Mouse (Mus musculus) left cerebral cortex, postnatal 25 days (tissue): ENCODE measurements around the gene Celsr3. TPM values are rescaled to one million over a fixed set of nuclear protein-coding genes. Genes with fewer than 3 reads are reported as not detected.

Experiments
- DNase-seq, 2 experiments: peaks; one replicate each; pipeline ENCODE4 v3.0.0; 2022; ENCODE audit warnings: low spot score in 2 of 2, mixed read lengths in 1 of 2
- intact Hi-C: fragments of 180-260 bp; cut with DNase I; formaldehyde crosslinking; loops from one replicate; pipeline ENCODE4 v1.15.1; 2025
- total RNA-seq, 2 experiments: library from RNA; stranded (reverse); gene quantifications; 2 replicates each; pipeline ENCODE4 v1.2.3; 2021

Celsr3 gene
- total RNA-seq, 2 experiments from 2014 or later, result 46.8 to 61.9 TPM

DNA sequence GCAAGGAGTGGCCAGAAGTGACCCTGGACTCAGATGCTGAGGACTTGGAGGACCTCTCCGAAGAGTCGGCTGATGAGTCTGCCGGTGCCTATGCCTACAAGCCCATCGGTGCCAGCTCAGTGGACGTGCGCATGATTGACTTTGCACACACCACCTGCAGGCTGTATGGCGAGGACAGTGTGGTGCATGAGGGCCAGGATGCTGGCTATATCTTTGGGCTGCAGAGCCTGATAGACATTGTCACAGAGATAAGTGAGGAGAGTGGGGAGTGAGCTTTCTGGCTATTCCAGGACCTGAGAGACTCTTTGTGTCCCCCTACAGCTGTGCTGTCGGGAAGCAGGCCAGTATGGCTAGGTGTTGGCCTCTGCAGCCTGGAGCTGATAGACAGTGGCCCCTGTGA lies 20.4 kb upstream of the Celsr3 start:
- DNase-seq, result no peak
- intact Hi-C loops, result no loop called here

DNA sequence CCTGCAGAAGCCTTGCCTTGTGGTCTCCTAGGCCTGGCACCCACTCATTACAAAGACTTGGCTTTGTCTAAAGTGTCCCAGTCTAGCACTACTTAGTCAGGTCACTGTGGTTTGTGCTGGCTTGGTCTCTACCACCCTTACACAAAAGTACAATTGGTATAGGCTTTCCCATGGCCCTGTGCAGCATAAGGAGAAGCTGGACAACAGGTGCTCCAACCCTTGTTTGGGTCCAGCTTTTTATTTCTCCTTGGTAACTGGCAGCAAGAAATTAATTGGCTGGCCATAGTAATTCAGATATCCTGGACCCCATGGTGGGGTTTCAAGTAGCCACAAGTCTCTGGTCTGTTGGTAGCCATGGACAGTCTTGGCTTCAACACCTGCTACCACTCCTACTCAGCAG lies 19.7 kb upstream of the Celsr3 start:
- intact Hi-C loops, result no loop called here
- no peak for DNase-seq

DNA sequence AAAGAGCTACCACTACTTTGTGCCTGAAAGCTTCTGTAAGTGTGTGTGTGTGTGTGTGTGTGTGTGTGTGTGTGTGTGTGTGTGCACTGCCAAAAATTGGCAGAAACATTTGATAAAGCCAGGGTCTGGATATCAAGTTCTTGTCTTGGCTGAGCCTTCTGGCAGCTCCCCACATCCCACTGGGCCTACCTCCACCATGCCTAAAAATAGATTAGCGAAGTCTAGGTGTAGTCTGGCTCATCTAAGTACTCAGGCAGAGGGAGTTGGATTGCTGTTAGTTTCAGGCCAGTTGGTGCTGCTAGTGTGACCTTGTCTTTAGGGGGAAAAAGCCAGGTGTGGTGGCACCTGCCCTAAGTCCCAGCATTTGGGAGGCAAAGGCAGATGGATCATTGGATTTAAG lies 19.3 kb upstream of the Celsr3 start:
- DNase-seq, result no peak
- intact Hi-C loops, result no loop called here

DNA sequence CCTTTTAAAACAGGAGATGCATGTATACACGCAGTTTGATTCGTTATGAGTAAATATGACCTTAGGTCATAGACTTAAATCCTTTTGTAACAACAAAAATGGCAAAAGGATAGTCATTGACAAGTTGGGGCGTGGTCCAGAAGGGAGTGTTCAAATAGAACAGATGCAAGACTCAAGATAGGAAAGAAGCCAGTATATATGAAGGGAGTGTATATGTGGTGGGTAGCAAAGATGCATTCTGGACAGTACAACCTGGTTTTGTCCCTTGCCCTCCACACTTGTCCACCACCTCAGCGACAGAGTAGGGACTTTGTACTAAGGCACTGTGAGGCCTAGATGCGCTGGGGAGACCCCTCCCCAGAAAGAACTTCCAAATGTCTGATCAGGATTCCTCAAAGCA lies 18.4 kb upstream of the Celsr3 start:
- intact Hi-C loops, result no loop called here

DNA sequence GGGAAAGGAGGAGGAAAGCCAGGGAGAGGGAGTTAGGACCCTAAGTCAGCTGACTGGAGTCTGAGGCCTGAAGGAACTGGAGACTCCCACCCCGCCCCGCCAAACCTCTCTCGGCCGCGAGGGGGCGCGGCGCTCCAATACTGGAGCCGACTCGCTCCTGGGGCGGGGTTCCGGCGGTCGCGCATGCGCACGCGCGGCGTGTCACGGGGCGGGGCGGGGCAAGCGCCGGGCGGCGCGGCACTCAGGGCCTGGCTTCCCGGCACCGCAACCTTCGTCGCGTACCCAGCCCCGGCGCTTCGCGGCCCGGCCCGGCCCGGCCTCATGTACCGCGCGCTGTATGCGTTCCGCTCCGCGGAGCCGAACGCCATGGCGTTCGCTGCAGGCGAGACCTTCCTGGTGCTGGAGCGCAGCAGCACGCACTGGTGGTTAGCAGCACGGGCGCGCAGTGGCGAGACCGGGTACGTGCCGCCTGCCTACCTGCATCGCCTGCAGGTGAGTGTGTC lies 17.9 kb upstream of the Celsr3 start, which contains the start of gene Nckipsd:
Gene Nckipsd, plus strand, starts transcription at position 206 of the 503 bp plus-strand sequence.
- peak; percentile 91 to 94 for DNase-seq
- intact Hi-C loops, result no loop called here

More for the DNA sequence above, 18.4 kb upstream of the Celsr3 start:
- no peak for DNase-seq

DNA sequence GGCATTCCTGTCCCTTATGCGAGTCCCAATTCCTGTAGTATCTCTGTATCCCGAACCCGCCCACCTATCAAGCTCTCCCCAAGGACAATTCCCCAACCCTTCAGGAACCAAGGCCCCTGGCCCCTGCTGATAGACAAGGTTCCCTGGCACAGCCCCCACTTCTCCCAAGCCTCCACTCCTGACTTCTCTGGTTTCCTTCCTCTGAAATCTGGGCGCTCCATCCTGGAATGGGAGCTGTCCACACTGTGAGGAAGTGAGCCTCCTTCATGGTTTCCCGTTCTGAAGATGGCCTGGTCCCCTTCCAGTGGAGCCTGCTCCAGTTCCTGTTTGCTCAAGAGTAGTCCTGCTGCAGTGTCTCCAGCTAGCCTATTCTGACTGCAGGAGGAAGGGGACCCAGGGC lies 16.9 kb upstream of the Celsr3 start:
- intact Hi-C loops, result no loop called here
- DNase-seq, result no peak

DNA sequence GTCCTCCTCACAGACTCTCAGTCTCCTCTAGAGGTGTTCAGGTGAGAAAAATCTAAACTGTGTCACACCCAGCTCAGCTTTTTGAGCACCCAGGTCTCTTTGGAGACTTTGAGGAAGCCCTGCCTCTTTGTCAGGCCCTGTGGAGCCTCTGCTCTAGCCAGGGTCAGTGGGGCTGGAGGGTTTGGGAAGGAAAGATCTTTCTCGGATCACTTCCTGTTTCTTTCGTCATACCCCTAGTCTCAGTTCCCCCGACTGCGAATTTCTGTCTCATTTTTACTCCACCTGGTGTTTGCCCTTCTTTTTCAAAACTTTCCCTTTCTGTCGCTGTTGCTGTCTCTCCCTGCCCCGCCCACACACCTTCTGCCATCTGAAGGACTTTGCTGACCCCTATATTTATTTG lies 16.4 kb upstream of the Celsr3 start:
- DNase-seq, result no peak
- intact Hi-C loops, result no loop called here

DNA sequence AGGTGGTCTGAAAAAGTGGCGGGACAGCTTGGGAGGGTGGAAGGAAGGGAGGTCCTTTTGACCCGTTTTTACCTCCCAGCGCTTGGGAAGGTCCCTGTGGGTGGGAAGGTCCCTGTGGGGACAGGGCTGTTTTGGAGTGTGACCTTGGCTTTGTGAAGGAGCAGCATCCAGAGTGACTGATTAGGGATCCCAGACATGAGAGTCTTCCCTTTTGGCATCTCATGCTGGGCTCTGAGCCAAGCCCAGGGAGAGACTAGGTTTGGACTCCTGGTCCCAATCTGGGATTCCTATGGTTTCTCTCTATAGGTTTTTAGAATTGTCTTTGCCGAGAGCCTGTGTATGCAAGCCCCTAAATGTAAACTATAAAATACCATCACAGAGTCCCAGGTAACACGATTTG lies 15.6 kb upstream of the Celsr3 start:
- intact Hi-C loops, result no loop called here

DNA sequence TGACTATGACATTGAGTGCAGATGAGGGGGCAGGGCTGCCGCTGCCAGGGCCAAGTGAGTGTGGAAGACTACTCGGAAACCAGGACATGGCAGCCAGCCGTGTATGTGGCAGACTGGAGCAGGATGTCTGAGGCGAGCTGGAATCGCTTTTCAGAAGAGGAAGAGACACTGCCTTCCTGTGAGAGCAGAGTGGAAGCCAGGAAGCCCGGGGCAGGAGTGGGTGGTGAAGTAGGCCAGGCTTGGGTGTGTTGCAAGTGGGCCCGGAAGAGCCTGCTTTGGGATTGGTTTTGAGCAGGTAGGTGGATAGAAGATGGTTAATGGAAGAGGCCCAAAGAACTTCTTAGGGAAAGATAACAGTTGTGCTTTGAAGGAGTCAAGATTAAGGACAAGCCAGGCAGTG lies 10.6 kb upstream of the Celsr3 start:
- intact Hi-C loops, result loop anchor here (5.0 kb wide), 1 partner anchor 63 kb away; no protein-coding TSS in a partner anchor
- DNase-seq, result peak in 1 of 2 experiments; percentile 59

More for the DNA sequence above, 15.6 kb upstream of the Celsr3 start:
- no peak for DNase-seq

DNA sequence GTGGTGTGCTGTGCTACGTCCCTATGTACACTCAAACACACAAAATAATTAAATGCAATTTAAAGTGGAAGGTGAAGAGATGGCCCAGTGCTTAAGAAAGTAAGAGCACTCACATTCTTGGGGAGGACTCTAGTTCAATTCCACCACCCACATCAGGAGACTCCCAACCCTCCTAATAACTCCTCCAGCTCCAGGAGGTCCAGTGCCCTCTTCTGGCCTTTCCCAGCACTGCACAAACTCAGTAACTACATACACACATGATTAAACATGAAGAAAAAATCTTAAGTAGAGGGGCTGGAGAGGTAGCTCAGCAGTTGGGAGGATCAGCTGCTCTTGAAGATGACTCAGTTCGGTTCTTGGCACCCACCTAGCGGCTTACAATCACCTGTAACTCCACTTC lies 6.6 kb upstream of the Celsr3 start:
- intact Hi-C loops, result loop anchor here (5.0 kb wide), 1 partner anchor 67 kb away; no protein-coding TSS in a partner anchor
- peak in 1 of 2 experiments; percentile 55 for DNase-seq

DNA sequence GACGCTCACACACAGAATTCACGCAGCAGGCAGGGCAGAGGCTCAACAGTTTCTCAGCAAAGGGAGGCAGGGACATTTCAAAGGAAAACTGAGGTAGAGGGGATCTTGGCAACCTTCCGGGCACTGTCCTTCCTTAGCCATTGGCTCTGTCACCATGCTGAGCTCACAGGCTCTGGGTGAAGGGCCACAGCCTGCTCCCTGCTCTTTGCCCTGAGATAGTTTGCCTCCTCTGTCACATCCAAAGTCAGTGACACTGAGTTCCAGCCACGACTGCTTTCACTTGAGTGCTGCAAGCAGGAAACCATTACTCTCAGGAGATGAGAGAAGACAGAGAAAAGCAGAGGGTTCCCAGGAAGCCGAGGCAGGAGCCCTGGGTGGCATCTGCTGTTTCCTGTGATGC lies 6.0 kb upstream of the Celsr3 start:
- intact Hi-C loops, result no loop called here
- no peak for DNase-seq

DNA sequence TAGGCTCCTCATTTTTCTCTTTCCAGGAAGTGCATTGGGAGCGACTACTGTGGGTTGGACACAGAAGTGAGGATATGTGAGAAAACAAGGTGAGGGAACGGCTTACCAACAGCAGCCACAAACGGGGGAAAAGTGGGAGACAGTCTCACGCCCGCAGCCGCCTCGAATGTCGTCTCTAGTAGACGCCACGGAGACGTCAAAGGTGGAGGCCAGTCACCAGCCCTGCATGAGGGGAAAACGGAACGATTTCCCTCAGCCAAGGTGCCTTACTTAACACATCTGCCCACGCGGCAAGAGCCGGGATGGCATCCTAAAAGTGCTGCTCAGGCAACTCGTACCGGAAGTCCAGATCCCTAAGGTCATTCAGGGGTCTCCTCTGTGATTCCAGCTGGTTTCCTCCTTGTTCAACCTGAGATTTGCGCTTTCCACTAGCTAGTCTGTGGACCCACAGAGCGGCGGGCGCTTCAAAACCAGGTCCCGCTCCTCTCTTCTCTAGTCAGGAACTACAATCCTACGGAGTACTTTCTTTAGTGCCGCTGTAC lies 1.9 kb upstream of the Celsr3 start:
- intact Hi-C loops, result no loop called here
- no peak for DNase-seq

DNA sequence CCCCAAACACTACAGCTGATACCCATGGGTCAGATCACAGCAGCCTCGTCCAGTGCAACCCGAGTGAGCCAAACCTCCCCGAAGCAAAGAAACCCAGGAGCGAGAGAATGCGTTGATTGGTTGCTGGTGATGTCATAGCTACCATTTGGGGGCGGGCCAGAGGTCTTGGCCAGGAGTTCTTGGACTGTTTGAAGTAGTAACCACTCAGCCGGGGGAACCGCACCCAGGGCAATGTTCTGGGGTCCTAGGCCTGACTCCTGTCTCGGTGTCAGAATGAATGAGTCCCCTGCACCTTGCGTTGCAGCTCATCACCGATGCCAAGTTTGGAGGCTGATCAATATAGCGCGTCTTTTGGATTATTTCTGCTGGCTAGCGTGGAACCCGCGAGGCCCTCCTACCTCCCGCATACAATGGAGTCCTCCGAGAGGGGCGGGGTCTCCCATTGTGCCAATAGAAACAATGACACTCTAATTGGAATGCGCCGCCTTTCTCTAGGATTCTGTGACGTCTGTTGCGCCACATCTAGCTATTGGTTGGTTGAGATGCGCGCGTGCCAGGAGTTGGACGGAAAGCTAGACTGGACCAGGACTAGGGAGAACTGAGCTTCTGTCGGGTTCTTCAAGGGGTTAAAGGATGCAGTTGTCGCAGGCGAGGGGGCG lies 1.2 kb upstream of the Celsr3 start:
- DNase-seq, result peak; percentile 88 to 97
- intact Hi-C loops, result no loop called here

DNA sequence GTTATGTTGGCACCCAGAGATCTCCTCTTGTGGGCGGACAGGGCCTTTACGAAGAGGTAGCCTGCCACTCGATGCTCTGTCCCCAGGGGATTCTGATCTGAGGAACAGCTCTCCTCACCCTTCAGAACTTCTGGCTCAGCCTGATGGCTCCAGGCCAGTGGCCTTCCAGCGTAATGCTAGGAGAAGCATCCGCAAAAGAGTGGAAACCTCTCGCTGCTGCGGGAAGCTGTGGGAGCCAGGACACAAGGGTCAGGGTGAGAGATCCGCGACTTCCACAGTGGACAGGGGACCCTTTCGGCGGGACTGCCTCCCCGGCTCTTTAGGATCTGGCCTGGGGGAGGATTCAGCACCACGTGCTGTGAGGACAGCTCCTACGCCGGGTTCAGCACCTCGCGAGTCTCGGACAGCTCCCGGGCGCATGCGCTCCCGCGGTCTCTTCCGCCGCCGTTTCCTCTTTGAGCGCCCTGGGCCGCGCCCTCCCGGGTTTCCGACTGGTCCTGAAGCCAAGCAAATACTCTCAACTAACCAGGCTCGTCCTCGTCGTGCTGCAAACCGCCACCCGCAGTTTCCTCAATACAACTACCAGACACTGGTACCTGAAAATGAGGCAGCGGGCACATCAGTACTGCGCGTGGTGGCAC lies 700 bp downstream of the Celsr3 start:
- intact Hi-C loops, result loop anchor here (2.0 kb wide), 1 partner anchor 26 kb away; the partner anchor contains the start of gene Slc26a6
- peak; percentile 70 to 71 for DNase-seq

DNA sequence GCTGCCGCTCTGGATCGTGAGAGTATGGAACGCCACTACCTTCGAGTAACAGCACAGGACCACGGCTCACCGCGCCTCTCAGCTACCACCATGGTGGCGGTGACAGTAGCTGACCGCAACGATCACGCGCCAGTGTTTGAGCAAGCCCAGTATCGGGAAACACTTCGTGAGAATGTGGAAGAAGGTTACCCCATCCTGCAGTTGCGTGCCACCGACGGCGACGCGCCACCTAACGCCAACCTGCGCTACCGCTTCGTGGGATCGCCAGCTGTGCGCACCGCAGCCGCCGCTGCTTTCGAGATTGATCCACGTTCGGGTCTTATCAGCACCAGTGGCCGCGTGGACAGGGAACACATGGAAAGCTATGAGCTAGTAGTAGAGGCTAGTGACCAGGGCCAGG lies 1.3 kb downstream of the Celsr3 start:
- intact Hi-C loops, result loop anchor here (2.0 kb wide), 1 partner anchor 25 kb away; the partner anchor contains the start of gene Slc26a6
- no peak for DNase-seq

DNA sequence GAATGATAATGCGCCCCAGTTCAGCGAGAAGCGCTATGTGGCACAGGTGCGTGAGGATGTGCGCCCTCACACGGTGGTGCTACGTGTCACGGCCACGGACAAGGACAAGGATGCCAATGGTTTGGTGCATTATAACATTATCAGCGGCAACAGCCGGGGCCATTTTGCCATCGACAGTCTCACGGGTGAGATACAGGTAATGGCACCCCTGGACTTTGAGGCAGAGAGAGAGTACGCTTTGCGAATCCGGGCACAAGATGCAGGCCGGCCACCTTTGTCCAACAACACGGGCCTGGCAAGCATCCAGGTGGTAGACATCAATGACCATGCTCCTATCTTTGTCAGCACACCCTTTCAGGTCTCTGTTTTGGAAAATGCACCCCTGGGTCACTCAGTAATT lies 1.8 kb downstream of the Celsr3 start:
- intact Hi-C loops, result loop anchor here (2.0 kb wide), 1 partner anchor 25 kb away; the partner anchor contains the start of gene Slc26a6
- no peak for DNase-seq

DNA sequence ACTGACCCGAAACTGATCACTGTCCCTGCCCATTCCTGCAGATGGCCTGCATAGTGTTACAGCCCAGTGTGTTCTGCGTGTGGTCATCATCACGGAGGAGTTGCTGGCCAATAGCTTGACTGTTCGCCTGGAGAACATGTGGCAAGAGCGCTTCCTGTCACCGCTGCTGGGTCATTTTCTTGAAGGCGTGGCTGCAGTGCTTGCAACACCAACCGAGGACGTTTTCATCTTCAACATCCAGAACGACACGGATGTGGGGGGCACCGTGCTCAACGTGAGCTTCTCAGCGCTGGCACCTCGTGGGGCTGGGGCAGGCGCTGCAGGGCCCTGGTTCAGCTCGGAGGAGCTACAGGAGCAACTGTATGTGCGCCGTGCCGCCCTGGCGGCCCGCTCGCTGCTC lies 5.5 kb downstream of the Celsr3 start:
- no peak for DNase-seq
- intact Hi-C loops, result no loop called here

DNA sequence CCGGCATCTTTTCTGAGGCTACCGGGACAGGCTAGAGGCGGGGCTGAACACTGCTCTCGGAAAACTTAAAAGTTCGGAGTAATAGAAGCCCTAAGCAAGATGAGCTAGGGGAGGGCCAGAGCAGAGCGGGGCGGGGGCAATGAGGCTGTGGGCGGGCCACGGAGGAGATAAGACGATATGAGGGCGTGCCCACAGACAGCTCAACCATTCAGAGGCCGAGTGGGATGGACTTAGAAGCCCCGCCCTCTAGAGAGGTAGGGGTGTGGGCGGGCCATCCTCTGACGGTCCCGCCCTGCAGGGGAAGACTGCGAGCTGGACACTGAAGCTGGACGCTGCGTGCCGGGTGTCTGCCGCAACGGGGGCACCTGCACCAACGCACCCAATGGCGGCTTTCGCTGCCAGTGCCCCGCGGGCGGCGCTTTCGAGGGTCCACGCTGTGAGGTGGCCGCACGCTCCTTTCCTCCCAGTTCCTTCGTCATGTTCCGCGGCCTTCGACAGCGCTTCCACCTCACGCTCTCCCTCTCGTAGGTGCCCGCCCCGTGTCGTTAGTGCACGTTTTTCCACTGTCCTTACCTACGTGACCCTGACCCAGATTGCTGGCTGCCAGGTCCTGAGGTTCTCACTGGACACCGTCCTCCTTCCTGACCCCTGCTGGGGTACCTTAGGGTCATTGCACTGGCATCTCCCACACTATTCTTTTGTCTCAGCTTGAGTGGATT lies 6.4 kb downstream of the Celsr3 start:
- DNase-seq, result peak; percentile 69 to 87
- intact Hi-C loops, result no loop called here

DNA sequence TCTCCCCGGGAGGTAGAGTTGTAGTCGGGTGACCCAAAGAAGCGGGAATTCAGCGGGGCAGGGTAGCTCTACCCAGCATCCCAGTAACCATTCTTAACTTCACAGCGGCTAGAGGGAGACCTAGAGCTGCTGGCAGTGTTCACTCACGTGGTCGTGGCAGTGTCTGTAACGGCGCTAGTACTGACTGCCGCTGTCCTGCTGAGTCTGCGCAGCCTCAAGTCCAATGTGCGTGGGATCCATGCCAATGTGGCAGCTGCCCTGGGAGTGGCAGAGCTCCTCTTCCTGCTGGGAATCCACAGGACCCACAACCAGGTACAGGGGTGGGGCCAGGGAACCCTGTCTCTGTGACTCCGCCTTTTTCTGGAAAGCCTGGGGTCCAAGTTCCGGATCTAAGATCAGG lies 16.9 kb downstream of the Celsr3 start:
- DNase-seq, result peak; percentile 67 to 75
- intact Hi-C loops, result no loop called here

DNA sequence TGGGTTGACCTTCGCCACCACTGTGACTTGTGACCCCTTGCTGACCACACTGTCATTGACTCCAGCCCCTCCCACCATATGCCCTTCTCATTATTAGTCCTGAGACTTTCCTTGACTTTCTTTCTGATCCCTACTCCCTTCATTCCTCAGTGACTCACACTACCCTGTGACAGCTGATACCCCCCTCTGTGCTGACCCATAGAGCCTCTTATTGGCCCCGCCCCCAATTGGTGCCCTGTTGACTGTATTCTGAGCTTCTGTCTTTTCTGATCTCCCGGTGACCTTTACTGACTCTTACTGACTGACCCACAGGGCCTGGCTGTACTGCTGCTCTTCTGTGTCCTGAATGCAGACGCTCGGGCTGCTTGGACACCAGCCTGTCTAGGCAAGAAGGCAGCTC lies 19.3 kb downstream of the Celsr3 start:
- DNase-seq, result no peak
- intact Hi-C loops, result no loop called here
